Mouse (Mus musculus): ENCODE results near the gene Sphk1.
A peak's percentile ranks its signal among the peaks of the same experiment; 100 is the strongest.

The Sphk1 gene

GRCm38 (mm10) chr11:116497313-116497712 is 33.4 kb upstream of the Sphk1 start:
- Histone ChIP-seq H3K27me3 (ENCODE audit: control insufficient read depth, insufficient read depth, low read length, poor library complexity, severe bottlenecking) (no peaks in the 10 kb centered on the region), H3K36me3 (ENCODE audit: control insufficient read depth, insufficient read depth, low read length, poor library complexity, severe bottlenecking) (no peaks in the 10 kb centered on the region)
- no peak for DNase-seq (ENCODE audit: low read depth, low spot score)

GRCm38 (mm10) chr11:116498596-116498995 is 32.1 kb upstream of the Sphk1 start:
- H3K36me3 ChIP-seq (ENCODE audit: control insufficient read depth, insufficient read depth, low read length, poor library complexity, severe bottlenecking) = no peaks in the 10 kb centered on the region
- no peaks in the 10 kb centered on the region for H3K27me3 ChIP-seq (ENCODE audit: control insufficient read depth, insufficient read depth, low read length, poor library complexity, severe bottlenecking)
- DNase-seq (ENCODE audit: low read depth, low spot score) = no peak

GRCm38 (mm10) chr11:116499018-116499417 is 31.7 kb upstream of the Sphk1 start:
- Histone ChIP-seq H3K36me3 (ENCODE audit: control insufficient read depth, insufficient read depth, low read length, poor library complexity, severe bottlenecking) (no peaks in the 10 kb centered on the region), H3K27me3 (ENCODE audit: control insufficient read depth, insufficient read depth, low read length, poor library complexity, severe bottlenecking) (no peaks in the 10 kb centered on the region)
- DNase-seq (ENCODE audit: low read depth, low spot score) = no peak

- no peaks in the 10 kb centered on the region for H3K27me3 ChIP-seq (ENCODE audit: control insufficient read depth, insufficient read depth, low read length, poor library complexity, severe bottlenecking)
- H3K36me3 ChIP-seq (ENCODE audit: control insufficient read depth, insufficient read depth, low read length, poor library complexity, severe bottlenecking) = no peaks in the 10 kb centered on the region
- DNase-seq (ENCODE audit: low read depth, low spot score) = peak; percentile 56
Measured at GRCm38 (mm10) chr11:116501005-116501746, 29.5 kb upstream of the Sphk1 start.

GRCm38 (mm10) chr11:116504516-116504915 is 26.2 kb upstream of the Sphk1 start:
- no peaks in the 10 kb centered on the region for H3K36me3 ChIP-seq (ENCODE audit: control insufficient read depth, insufficient read depth, low read length, poor library complexity, severe bottlenecking)
- H3K27me3 ChIP-seq (ENCODE audit: control insufficient read depth, insufficient read depth, low read length, poor library complexity, severe bottlenecking) = no peaks in the 10 kb centered on the region
- DNase-seq (ENCODE audit: low read depth, low spot score) = no peak

- Histone ChIP-seq H3K36me3 (ENCODE audit: control insufficient read depth, insufficient read depth, low read length, poor library complexity, severe bottlenecking) (no peaks in the 10 kb centered on the region), H3K27me3 (ENCODE audit: control insufficient read depth, insufficient read depth, low read length, poor library complexity, severe bottlenecking) (no peaks in the 10 kb centered on the region)
- DNase-seq (ENCODE audit: low read depth, low spot score) = no peak
Measured at GRCm38 (mm10) chr11:116505573-116505972, 25.2 kb upstream of the Sphk1 start.

- DNase-seq (ENCODE audit: low read depth, low spot score) = no peak
- Histone ChIP-seq H3K27me3 (ENCODE audit: control insufficient read depth, insufficient read depth, low read length, poor library complexity, severe bottlenecking) (no peaks in the 10 kb centered on the region), H3K36me3 (ENCODE audit: control insufficient read depth, insufficient read depth, low read length, poor library complexity, severe bottlenecking) (no peaks in the 10 kb centered on the region)
Measured at GRCm38 (mm10) chr11:116506151-116506875, 24.4 kb upstream of the Sphk1 start.

- no peaks in the 10 kb centered on the region for H3K36me3 ChIP-seq (ENCODE audit: control insufficient read depth, insufficient read depth, low read length, poor library complexity, severe bottlenecking)
- DNase-seq (ENCODE audit: low read depth, low spot score) = no peak
- no peaks in the 10 kb centered on the region for H3K27me3 ChIP-seq (ENCODE audit: control insufficient read depth, insufficient read depth, low read length, poor library complexity, severe bottlenecking)
Measured at GRCm38 (mm10) chr11:116508689-116509088, 22.0 kb upstream of the Sphk1 start.

GRCm38 (mm10) chr11:116511301-116511868 is 19.3 kb upstream of the Sphk1 start:
- Histone ChIP-seq H3K27me3 (ENCODE audit: control insufficient read depth, insufficient read depth, low read length, poor library complexity, severe bottlenecking) (no peaks in the 10 kb centered on the region), H3K36me3 (ENCODE audit: control insufficient read depth, insufficient read depth, low read length, poor library complexity, severe bottlenecking) (no peaks in the 10 kb centered on the region)
- DNase-seq (ENCODE audit: low read depth, low spot score) = no peak

GRCm38 (mm10) chr11:116512154-116512553 is 18.6 kb upstream of the Sphk1 start:
- DNase-seq (ENCODE audit: low read depth, low spot score) = no peak
- no peaks in the 10 kb centered on the region for H3K27me3 ChIP-seq (ENCODE audit: control insufficient read depth, insufficient read depth, low read length, poor library complexity, severe bottlenecking)

GRCm38 (mm10) chr11:116512987-116513386 is 17.7 kb upstream of the Sphk1 start:
- H3K36me3 ChIP-seq (ENCODE audit: control insufficient read depth, insufficient read depth, low read length, poor library complexity, severe bottlenecking) = no peaks in the 10 kb centered on the region
- H3K27me3 ChIP-seq (ENCODE audit: control insufficient read depth, insufficient read depth, low read length, poor library complexity, severe bottlenecking) = no peaks in the 10 kb centered on the region
- DNase-seq (ENCODE audit: low read depth, low spot score) = no peak

More at GRCm38 (mm10) chr11:116512154-116512553, 18.6 kb upstream of the Sphk1 start:
- no peaks in the 10 kb centered on the region for H3K36me3 ChIP-seq (ENCODE audit: control insufficient read depth, insufficient read depth, low read length, poor library complexity, severe bottlenecking)

GRCm38 (mm10) chr11:116513531-116514038 is 17.1 kb upstream of the Sphk1 start:
- DNase-seq (ENCODE audit: low read depth, low spot score) = no peak
- Histone ChIP-seq H3K36me3 (ENCODE audit: control insufficient read depth, insufficient read depth, low read length, poor library complexity, severe bottlenecking) (no peaks in the 10 kb centered on the region), H3K27me3 (ENCODE audit: control insufficient read depth, insufficient read depth, low read length, poor library complexity, severe bottlenecking) (no peaks in the 10 kb centered on the region)

- Histone ChIP-seq H3K27me3 (ENCODE audit: control insufficient read depth, insufficient read depth, low read length, poor library complexity, severe bottlenecking) (no peaks in the 10 kb centered on the region), H3K36me3 (ENCODE audit: control insufficient read depth, insufficient read depth, low read length, poor library complexity, severe bottlenecking) (no peaks in the 10 kb centered on the region)
- no peak for DNase-seq (ENCODE audit: low read depth, low spot score)
Measured at GRCm38 (mm10) chr11:116515330-116516020, 15.2 kb upstream of the Sphk1 start.

- no peaks in the 10 kb centered on the region for H3K27me3 ChIP-seq (ENCODE audit: control insufficient read depth, insufficient read depth, low read length, poor library complexity, severe bottlenecking)
- no peak for DNase-seq (ENCODE audit: low read depth, low spot score)
Measured at GRCm38 (mm10) chr11:116518482-116518881, 12.2 kb upstream of the Sphk1 start.

More at GRCm38 (mm10) chr11:116518482-116518881, 12.2 kb upstream of the Sphk1 start:
- H3K36me3 ChIP-seq (ENCODE audit: control insufficient read depth, insufficient read depth, low read length, poor library complexity, severe bottlenecking) = no peaks in the 10 kb centered on the region
